Mouse (Mus musculus): ENCODE measurements around the gene Kars. TPM values are rescaled to one million over a fixed set of nuclear protein-coding genes. Genes with fewer than 3 reads are reported as not detected.
A peak's percentile ranks its signal among the peaks of the same experiment; 100 is the strongest.

Kars gene
- polyA plus RNA-seq, 1 experiment: 25.2 TPM

DNA sequence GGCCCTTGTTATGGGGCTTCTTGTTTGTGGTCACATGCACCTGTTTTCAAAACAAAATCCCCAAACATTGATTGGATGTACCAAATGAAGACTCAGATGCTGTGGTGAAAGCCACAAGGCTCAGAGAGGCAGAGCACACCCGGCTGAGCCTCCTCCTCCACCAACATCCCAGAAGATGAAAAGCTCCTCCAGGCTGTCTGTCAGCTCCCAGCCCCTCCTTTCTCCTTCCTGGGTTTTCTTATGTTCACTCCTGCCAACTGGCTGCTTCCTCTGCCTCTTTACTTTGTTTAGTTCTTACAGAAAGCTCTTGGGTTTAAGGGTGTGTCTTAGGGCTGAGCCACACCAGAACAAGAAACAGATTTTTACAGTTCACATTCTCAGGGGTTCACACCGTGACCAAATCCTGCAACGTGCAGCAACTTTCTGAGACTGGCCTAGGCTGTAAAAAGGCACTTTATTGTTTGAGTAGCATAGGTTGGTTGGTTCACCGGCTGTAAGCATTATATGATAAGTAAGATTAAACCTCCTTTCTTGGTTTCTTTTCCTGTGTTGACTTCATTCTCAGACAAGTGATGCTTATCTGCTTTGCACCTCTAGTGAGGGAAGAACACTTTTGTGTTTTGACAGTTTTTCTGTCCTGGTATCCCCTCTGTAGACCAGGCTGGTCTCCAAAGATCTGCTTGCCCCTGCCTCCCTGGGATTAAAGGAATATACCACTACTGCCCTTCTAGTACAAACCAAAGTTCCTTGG is 56.1 kb downstream of the Kars start:
- Histone ChIP-seq H3K4me3 (ENCODE audit: extremely low read depth, insufficient read depth, insufficient read length) (no peak overlapping the region), H3K27ac (ENCODE audit: insufficient read depth, low read length) (no peak overlapping the region), H3K4me1 (ENCODE audit: control insufficient read depth, insufficient read depth, insufficient read length) (peaks cover 7% of the 10 kb centered on the region), H3K27me3 (ENCODE audit: control insufficient read depth, insufficient read depth, low read length) (no peaks in the 10 kb centered on the region), H3K36me3 (ENCODE audit: control insufficient read depth, insufficient read depth, low read length) (peaks cover 3% of the 10 kb centered on the region; the same call in 1 of the 2 replicates)
- TF ChIP-seq CTCF (IDR thresholded peaks at IDR 0.05; ENCODE audit: extremely low read depth, insufficient read depth, insufficient read length, insufficient replicate concordance) (no peak), POLR2A (IDR thresholded peaks at IDR 0.05; ENCODE audit: low read depth, low read length) (no peak)
- 73% methylated on average over 4 of the region's 4 CpGs for WGBS
- no peak for DNase-seq (ENCODE audit: low read depth in 1 of 2, low spot score in 2 of 2)

DNA sequence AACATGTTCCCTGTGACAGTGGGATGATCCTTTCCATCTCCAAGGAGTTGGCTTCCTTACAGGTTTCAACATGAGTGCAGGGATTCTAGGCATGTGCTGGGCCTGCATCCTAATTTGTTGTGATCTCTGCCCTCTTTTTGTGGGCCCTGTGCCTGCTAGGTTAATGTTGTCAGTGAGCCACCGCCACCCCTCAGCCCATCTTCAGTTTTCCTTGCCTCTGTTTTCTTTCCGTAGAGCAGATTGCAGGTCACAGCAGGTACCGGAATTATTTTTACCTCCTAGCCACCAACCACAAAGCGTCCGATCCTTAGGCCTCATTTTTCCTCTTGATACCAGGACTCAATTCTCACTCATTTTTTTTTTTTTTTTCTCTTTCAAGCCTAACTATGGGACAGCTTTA is 59.2 kb downstream of the Kars start:
- no peak for TF ChIP-seq CTCF (IDR thresholded peaks at IDR 0.05; ENCODE audit: extremely low read depth, insufficient read depth, insufficient read length, insufficient replicate concordance)
- no peak for TF ChIP-seq POLR2A (IDR thresholded peaks at IDR 0.05; ENCODE audit: low read depth, low read length)
- 96% methylated on average over 5 of the region's 5 CpGs for WGBS
- peaks cover 3% of the 10 kb centered on the region; the same call in 1 of the 2 replicates for H3K36me3 ChIP-seq (ENCODE audit: control insufficient read depth, insufficient read depth, low read length)

DNA sequence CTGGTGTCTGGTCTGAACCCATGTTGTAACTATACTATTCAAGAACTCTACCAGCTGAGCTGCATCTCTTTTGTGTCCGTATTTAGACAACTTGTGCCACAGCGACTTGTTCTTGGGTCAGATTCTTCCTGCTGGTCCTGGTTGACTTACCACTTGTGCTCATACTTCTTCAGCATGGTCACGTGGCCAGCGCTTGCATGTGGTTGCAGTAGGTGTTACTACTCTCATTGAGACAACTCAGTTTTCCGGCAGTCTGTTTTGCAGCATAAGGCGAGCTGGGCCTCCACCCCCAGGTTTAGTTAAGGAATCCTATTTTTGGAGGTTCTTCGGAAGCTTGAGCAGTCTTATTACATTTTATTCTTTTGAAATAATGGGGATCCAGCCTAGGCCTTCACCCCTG is 59.8 kb downstream of the Kars start:
- Histone ChIP-seq H3K36me3 (ENCODE audit: control insufficient read depth, insufficient read depth, low read length) (peaks cover 6% of the 10 kb centered on the region; the same call in 1 of the 2 replicates), H3K4me3 (ENCODE audit: extremely low read depth, insufficient read depth, insufficient read length) (no peak overlapping the region), H3K27ac (ENCODE audit: insufficient read depth, low read length) (peak overlapping the region; percentile 49; the same call in 1 of the 2 replicates), H3K4me1 (ENCODE audit: control insufficient read depth, insufficient read depth, insufficient read length) (peaks cover 17% of the 10 kb centered on the region), H3K27me3 (ENCODE audit: control insufficient read depth, insufficient read depth, low read length) (no peaks in the 10 kb centered on the region)
- 67% methylated on average over 7 of the region's 7 CpGs for WGBS
- TF ChIP-seq POLR2A (IDR thresholded peaks at IDR 0.05; ENCODE audit: low read depth, low read length) (no peak), CTCF (IDR thresholded peaks at IDR 0.05; ENCODE audit: extremely low read depth, insufficient read depth, insufficient read length, insufficient replicate concordance) (no peak)
- DNase-seq (ENCODE audit: low read depth in 1 of 2, low spot score in 2 of 2): peak in 1 of 2 experiments; percentile 81

More for the DNA sequence above, 59.2 kb downstream of the Kars start:
- no peak overlapping the region for H3K27ac ChIP-seq (ENCODE audit: insufficient read depth, low read length)
- no peak overlapping the region for H3K4me3 ChIP-seq (ENCODE audit: extremely low read depth, insufficient read depth, insufficient read length)
- DNase-seq (ENCODE audit: low read depth in 1 of 2, low spot score in 2 of 2): no peak
- no peaks in the 10 kb centered on the region for H3K27me3 ChIP-seq (ENCODE audit: control insufficient read depth, insufficient read depth, low read length)
- peaks cover 17% of the 10 kb centered on the region for H3K4me1 ChIP-seq (ENCODE audit: control insufficient read depth, insufficient read depth, insufficient read length)

DNA sequence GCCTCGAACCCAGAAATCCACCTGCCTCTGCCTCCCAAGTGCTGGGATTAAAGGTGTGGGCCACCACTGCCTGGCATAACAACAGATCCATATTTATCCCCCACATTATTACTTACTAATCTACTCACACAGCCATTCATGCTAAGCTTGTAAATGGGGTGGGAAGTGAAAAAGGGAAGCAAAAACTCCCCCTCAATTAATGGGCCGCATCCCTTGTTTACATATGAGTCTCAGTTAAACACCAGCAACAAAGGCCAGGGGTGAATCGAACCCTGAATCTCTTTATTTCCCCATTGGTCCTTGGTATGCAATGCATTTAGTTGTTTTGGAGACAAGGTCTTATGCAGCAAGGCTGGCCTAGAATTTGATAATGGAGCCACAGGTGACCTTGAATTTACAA is 60.3 kb downstream of the Kars start:
- 51% methylated on average over 3 of the region's 3 CpGs for WGBS
- DNase-seq (ENCODE audit: low read depth in 1 of 2, low spot score in 2 of 2): no peak
- Histone ChIP-seq H3K4me1 (ENCODE audit: control insufficient read depth, insufficient read depth, insufficient read length) (peaks cover 17% of the 10 kb centered on the region), H3K27ac (ENCODE audit: insufficient read depth, low read length) (peak overlapping the region; percentile 49; the same call in 1 of the 2 replicates), H3K36me3 (ENCODE audit: control insufficient read depth, insufficient read depth, low read length) (peaks cover 8% of the 10 kb centered on the region; the same call in 1 of the 2 replicates), H3K27me3 (ENCODE audit: control insufficient read depth, insufficient read depth, low read length) (no peaks in the 10 kb centered on the region), H3K4me3 (ENCODE audit: extremely low read depth, insufficient read depth, insufficient read length) (no peak overlapping the region)
- TF ChIP-seq CTCF (IDR thresholded peaks at IDR 0.05; ENCODE audit: extremely low read depth, insufficient read depth, insufficient read length, insufficient replicate concordance): no peak
- TF ChIP-seq POLR2A (IDR thresholded peaks at IDR 0.05; ENCODE audit: low read depth, low read length): no peak

DNA sequence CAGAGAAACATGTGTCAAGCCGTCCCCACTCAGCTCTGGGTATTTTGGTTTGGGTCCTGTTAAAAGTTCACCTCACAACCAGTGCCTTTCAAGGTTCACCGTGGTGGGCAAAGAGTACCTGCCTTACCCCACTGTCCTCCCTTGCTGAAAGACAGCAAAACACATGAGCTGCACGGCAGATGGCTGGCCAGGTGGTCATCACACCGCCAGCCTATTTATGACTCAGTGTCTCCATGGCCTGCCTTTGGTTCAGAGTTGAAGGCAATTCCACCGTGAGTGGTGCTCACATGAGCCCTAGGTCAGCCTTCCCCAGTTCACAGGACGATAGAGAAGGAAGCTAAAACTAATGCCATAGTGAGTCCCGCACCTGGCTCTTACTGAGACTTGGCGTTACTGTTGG is 63.2 kb downstream of the Kars start:
- H3K36me3 ChIP-seq (ENCODE audit: control insufficient read depth, insufficient read depth, low read length): peaks cover 12% of the 10 kb centered on the region; the same call in 1 of the 2 replicates

DNA sequence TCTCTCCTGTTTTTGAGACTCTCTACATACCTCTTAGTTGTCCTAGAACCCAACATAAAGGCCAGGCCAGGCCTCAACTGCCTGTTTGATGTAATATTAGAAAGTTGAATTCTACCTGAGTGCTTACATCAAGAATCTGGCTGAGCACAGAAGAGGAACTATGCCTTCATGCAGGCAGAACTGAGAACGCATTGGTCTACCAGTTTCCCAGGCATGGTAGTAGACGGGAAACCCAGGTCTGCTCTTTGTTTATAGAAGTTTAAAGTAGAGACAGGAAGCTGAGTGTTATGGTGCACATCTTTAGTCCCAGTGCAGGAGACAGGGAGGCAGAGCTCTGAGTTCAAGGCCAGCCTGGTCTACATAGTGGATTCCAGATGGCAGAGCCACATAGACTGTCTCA is 64.0 kb downstream of the Kars start:
- Histone ChIP-seq H3K27me3 (ENCODE audit: control insufficient read depth, insufficient read depth, low read length) (no peaks in the 10 kb centered on the region), H3K27ac (ENCODE audit: insufficient read depth, low read length) (peak overlapping the region; percentile 71), H3K4me1 (ENCODE audit: control insufficient read depth, insufficient read depth, insufficient read length) (peaks cover 19% of the 10 kb centered on the region), H3K36me3 (ENCODE audit: control insufficient read depth, insufficient read depth, low read length) (peaks cover 13% of the 10 kb centered on the region), H3K4me3 (ENCODE audit: extremely low read depth, insufficient read depth, insufficient read length) (no peak overlapping the region)
- TF ChIP-seq CTCF (IDR thresholded peaks at IDR 0.05; ENCODE audit: extremely low read depth, insufficient read depth, insufficient read length, insufficient replicate concordance) (no peak), POLR2A (IDR thresholded peaks at IDR 0.05; ENCODE audit: low read depth, low read length) (no peak)
- 13% methylated on average over 2 of the region's 2 CpGs for WGBS
- DNase-seq (ENCODE audit: low read depth in 1 of 2, low spot score in 2 of 2): peak in 1 of 2 experiments; percentile 25

More for the DNA sequence above, 63.2 kb downstream of the Kars start:
- no peak for TF ChIP-seq CTCF (IDR thresholded peaks at IDR 0.05; ENCODE audit: extremely low read depth, insufficient read depth, insufficient read length, insufficient replicate concordance)
- no peak for TF ChIP-seq POLR2A (IDR thresholded peaks at IDR 0.05; ENCODE audit: low read depth, low read length)
- H3K4me1 ChIP-seq (ENCODE audit: control insufficient read depth, insufficient read depth, insufficient read length): peaks cover 17% of the 10 kb centered on the region
- H3K27ac ChIP-seq (ENCODE audit: insufficient read depth, low read length): peak overlapping the region; percentile 71
- no peak overlapping the region for H3K4me3 ChIP-seq (ENCODE audit: extremely low read depth, insufficient read depth, insufficient read length)
- no peak for DNase-seq (ENCODE audit: low read depth in 1 of 2, low spot score in 2 of 2)
- no peaks in the 10 kb centered on the region for H3K27me3 ChIP-seq (ENCODE audit: control insufficient read depth, insufficient read depth, low read length)
- WGBS: 93% methylated on average over 8 of the region's 8 CpGs

DNA sequence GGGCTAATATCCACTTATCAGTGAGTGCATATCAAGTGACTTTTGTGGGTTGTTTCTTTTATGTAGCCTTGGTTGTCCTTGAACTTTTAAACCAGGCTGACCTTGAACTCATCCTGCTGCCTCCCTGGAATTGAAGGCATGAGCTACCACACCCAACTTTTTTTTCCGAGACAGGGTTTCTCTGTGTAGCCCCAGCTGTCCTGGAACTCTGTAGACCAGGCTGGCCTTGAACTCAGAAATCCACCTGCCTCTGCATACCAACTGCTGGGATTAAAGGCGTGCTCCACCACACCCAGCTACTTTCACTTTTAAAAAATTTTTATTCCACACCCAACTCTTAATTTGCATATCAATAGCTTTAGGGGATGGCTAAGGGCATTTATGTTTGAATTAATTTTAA is 67.6 kb downstream of the Kars start:
- Histone ChIP-seq H3K27me3 (ENCODE audit: control insufficient read depth, insufficient read depth, low read length) (no peaks in the 10 kb centered on the region), H3K36me3 (ENCODE audit: control insufficient read depth, insufficient read depth, low read length) (peaks cover 14% of the 10 kb centered on the region), H3K4me3 (ENCODE audit: extremely low read depth, insufficient read depth, insufficient read length) (no peak overlapping the region), H3K27ac (ENCODE audit: insufficient read depth, low read length) (no peak overlapping the region), H3K4me1 (ENCODE audit: control insufficient read depth, insufficient read depth, insufficient read length) (peaks cover 20% of the 10 kb centered on the region)
- TF ChIP-seq POLR2A (IDR thresholded peaks at IDR 0.05; ENCODE audit: low read depth, low read length) (no peak), CTCF (IDR thresholded peaks at IDR 0.05; ENCODE audit: extremely low read depth, insufficient read depth, insufficient read length, insufficient replicate concordance) (no peak)
- WGBS: 89% methylated on average over 2 of the region's 2 CpGs
- DNase-seq (ENCODE audit: low read depth in 1 of 2, low spot score in 2 of 2): no peak

Other genes starting within 250 kb of the Kars start
- gene Cfdp1, start 157.0 kb downstream of the Kars start, polyA plus RNA-seq (2012; rRNA removed): 2.0 and 2.4 TPM in 2 replicates
- 1.2 and 1.6 TPM in 2 replicates for gene Tmem170, start 134.6 kb downstream of the Kars start, polyA plus RNA-seq (2012; rRNA removed)
- gene Chst5, start 100.9 kb downstream of the Kars start, polyA plus RNA-seq (2012; rRNA removed): 0.13 TPM in 1 of 2 replicates, not detected in the other
- gene Tmem231, start 77.4 kb downstream of the Kars start, polyA plus RNA-seq (2012; rRNA removed): 2.1 and 3.1 TPM in 2 replicates
- gene Gabarapl2, start 70.6 kb downstream of the Kars start, polyA plus RNA-seq (2012; rRNA removed): 15.9 and 25.4 TPM in 2 replicates
- 2.2 and 2.6 TPM in 2 replicates for gene Adat1, start 19.0 kb downstream of the Kars start, polyA plus RNA-seq (2012; rRNA removed)
- gene Terf2ip, start 75 bp upstream of the Kars start, polyA plus RNA-seq (2012; rRNA removed): 6.9 and 8.1 TPM in 2 replicates
- gene Gm6793, start 3.7 kb upstream of the Kars start, polyA plus RNA-seq (2012; rRNA removed): not detected in 2 replicates

Data from spleen, adult 2 months (tissue).